Mouse (Mus musculus): ENCODE data around the gene Gm21985. TPM values are rescaled to one million over a fixed set of nuclear protein-coding genes. Genes with fewer than 3 reads are reported as not detected.

Gm21985 gene
- total and polyA plus RNA-seq, 2 experiments from 2014 or later = not detected

- no peak overlapping the region for H3K9ac ChIP-seq (replicated peaks; ENCODE audit: low read length)
- no peaks in the 10 kb centered on the region for H3K27me3 ChIP-seq (ENCODE audit: insufficient read depth, low read length)
- H3K4me2 ChIP-seq (ENCODE audit: low read depth, low read length) = no peak overlapping the region
- no peak overlapping the region for H3K27ac ChIP-seq
- no peaks in the 10 kb centered on the region for H3K36me3 ChIP-seq (ENCODE audit: insufficient read depth, low read length)
- TF ChIP-seq CTCF (IDR thresholded peaks at IDR 0.05; ENCODE audit: low read depth) = no peak
- WGBS = 65% methylated on average over 4 of the region's 4 CpGs
- DNase-seq (ENCODE audit: low spot score) (no peak), ATAC-seq (no peak)
- no peaks in the 10 kb centered on the region for H3K9me3 ChIP-seq (ENCODE audit: low read length)
- no peak overlapping the region for H3K4me3 ChIP-seq (ENCODE audit: low read length)
- H3K4me1 ChIP-seq (ENCODE audit: insufficient read depth, low read length) = no peaks in the 10 kb centered on the region
These were observed 20.9 kb downstream of the Gm21985 start for GRCm38 (mm10) chr2:112287059-112287458.

GRCm38 (mm10) chr2:112289507-112289906 lies 23.4 kb downstream of the Gm21985 start:
- Histone ChIP-seq H3K9ac (replicated peaks; ENCODE audit: low read length) (no peak overlapping the region), H3K4me2 (ENCODE audit: low read depth, low read length) (no peak overlapping the region), H3K4me1 (ENCODE audit: insufficient read depth, low read length) (no peaks in the 10 kb centered on the region), H3K27ac (no peak overlapping the region), H3K36me3 (ENCODE audit: insufficient read depth, low read length) (no peaks in the 10 kb centered on the region), H3K27me3 (ENCODE audit: insufficient read depth, low read length) (no peaks in the 10 kb centered on the region), H3K9me3 (ENCODE audit: low read length) (no peaks in the 10 kb centered on the region), H3K4me3 (ENCODE audit: low read length) (no peak overlapping the region)
- 97% methylated on average over 3 of the region's 3 CpGs for WGBS
- no peak for DNase-seq (ENCODE audit: low spot score)
- TF ChIP-seq CTCF (IDR thresholded peaks at IDR 0.05; ENCODE audit: low read depth) = no peak
- ATAC-seq = no peak

GRCm38 (mm10) chr2:112292823-112293222 lies 26.7 kb downstream of the Gm21985 start:
- Histone ChIP-seq H3K4me1 (ENCODE audit: insufficient read depth, low read length) (no peaks in the 10 kb centered on the region), H3K4me3 (ENCODE audit: low read length) (no peak overlapping the region), H3K36me3 (ENCODE audit: insufficient read depth, low read length) (no peaks in the 10 kb centered on the region; the same call in 1 of the 2 replicates), H3K27me3 (ENCODE audit: insufficient read depth, low read length) (no peaks in the 10 kb centered on the region), H3K9ac (replicated peaks; ENCODE audit: low read length) (no peak overlapping the region), H3K27ac (no peak overlapping the region), H3K9me3 (ENCODE audit: low read length) (no peaks in the 10 kb centered on the region), H3K4me2 (ENCODE audit: low read depth, low read length) (no peak overlapping the region)
- no peak for TF ChIP-seq CTCF (IDR thresholded peaks at IDR 0.05; ENCODE audit: low read depth)
- DNase-seq (ENCODE audit: low spot score) (no peak), ATAC-seq (no peak)
- WGBS = 91% methylated on average over 2 of the region's 2 CpGs

GRCm38 (mm10) chr2:112296211-112296610 lies 30.1 kb downstream of the Gm21985 start:
- Histone ChIP-seq H3K4me2 (ENCODE audit: low read depth, low read length) (no peak overlapping the region), H3K27ac (no peak overlapping the region), H3K9ac (replicated peaks; ENCODE audit: low read length) (no peak overlapping the region), H3K4me3 (ENCODE audit: low read length) (no peak overlapping the region), H3K4me1 (ENCODE audit: insufficient read depth, low read length) (no peaks in the 10 kb centered on the region), H3K27me3 (ENCODE audit: insufficient read depth, low read length) (no peaks in the 10 kb centered on the region), H3K9me3 (ENCODE audit: low read length) (no peaks in the 10 kb centered on the region), H3K36me3 (ENCODE audit: insufficient read depth, low read length) (no peaks in the 10 kb centered on the region; the same call in 1 of the 2 replicates)
- DNase-seq (ENCODE audit: low spot score) (no peak), ATAC-seq (no peak)
- no peak for TF ChIP-seq CTCF (IDR thresholded peaks at IDR 0.05; ENCODE audit: low read depth)
- 76% methylated on average over 3 of the region's 3 CpGs for WGBS

- H3K36me3 ChIP-seq (ENCODE audit: insufficient read depth, low read length) = no peaks in the 10 kb centered on the region; the same call in 1 of the 2 replicates
- H3K4me3 ChIP-seq (ENCODE audit: low read length) = no peak overlapping the region
- no peak overlapping the region for H3K27ac ChIP-seq
- WGBS = 95% methylated on average over 4 of the region's 4 CpGs
- no peak overlapping the region for H3K9ac ChIP-seq (replicated peaks; ENCODE audit: low read length)
- DNase-seq (ENCODE audit: low spot score) = no peak
- no peak overlapping the region for H3K4me2 ChIP-seq (ENCODE audit: low read depth, low read length)
- no peak for TF ChIP-seq CTCF (IDR thresholded peaks at IDR 0.05; ENCODE audit: low read depth)
- no peak for ATAC-seq
- no peaks in the 10 kb centered on the region for H3K4me1 ChIP-seq (ENCODE audit: insufficient read depth, low read length)
- no peaks in the 10 kb centered on the region for H3K27me3 ChIP-seq (ENCODE audit: insufficient read depth, low read length)
- H3K9me3 ChIP-seq (ENCODE audit: low read length) = no peaks in the 10 kb centered on the region
These were observed 32.1 kb downstream of the Gm21985 start for GRCm38 (mm10) chr2:112298221-112298620.

- Histone ChIP-seq H3K36me3 (ENCODE audit: insufficient read depth, low read length) (no peaks in the 10 kb centered on the region), H3K27me3 (ENCODE audit: insufficient read depth, low read length) (no peaks in the 10 kb centered on the region), H3K9me3 (ENCODE audit: low read length) (no peaks in the 10 kb centered on the region), H3K4me2 (ENCODE audit: low read depth, low read length) (no peak overlapping the region), H3K27ac (no peak overlapping the region), H3K4me3 (ENCODE audit: low read length) (no peak overlapping the region), H3K9ac (replicated peaks; ENCODE audit: low read length) (no peak overlapping the region), H3K4me1 (ENCODE audit: insufficient read depth, low read length) (no peaks in the 10 kb centered on the region)
- TF ChIP-seq CTCF (IDR thresholded peaks at IDR 0.05; ENCODE audit: low read depth) = no peak
- WGBS = 92% methylated on average over 3 of the region's 3 CpGs
- no peak for ATAC-seq
- no peak for DNase-seq (ENCODE audit: low spot score)
These were observed 42.6 kb downstream of the Gm21985 start for GRCm38 (mm10) chr2:112308671-112309070.

GRCm38 (mm10) chr2:112309161-112309600 lies 43.1 kb downstream of the Gm21985 start:
- no peak overlapping the region for H3K4me3 ChIP-seq (ENCODE audit: low read length)
- no peaks in the 10 kb centered on the region for H3K36me3 ChIP-seq (ENCODE audit: insufficient read depth, low read length)
- DNase-seq (ENCODE audit: low spot score) (no peak), ATAC-seq (no peak)
- no peaks in the 10 kb centered on the region for H3K27me3 ChIP-seq (ENCODE audit: insufficient read depth, low read length)
- H3K9ac ChIP-seq (replicated peaks; ENCODE audit: low read length) = no peak overlapping the region
- 59% methylated on average over 10 of the region's 10 CpGs for WGBS
- H3K4me2 ChIP-seq (ENCODE audit: low read depth, low read length) = no peak overlapping the region
- H3K9me3 ChIP-seq (ENCODE audit: low read length) = no peaks in the 10 kb centered on the region
- no peaks in the 10 kb centered on the region for H3K4me1 ChIP-seq (ENCODE audit: insufficient read depth, low read length)
- H3K27ac ChIP-seq = no peak overlapping the region
- no peak for TF ChIP-seq CTCF (IDR thresholded peaks at IDR 0.05; ENCODE audit: low read depth)
